Mouse (Mus musculus): ENCODE data around the gene Arhgef2.
"Not testable (repeated sequence)": the region's sequence is repeated elsewhere in the genome, so short reads cannot be mapped to it uniquely, and the experiment has no call there.

The Arhgef2 gene

GRCm38 (mm10) chr3:88605666-88606065 lies at the start of gene Arhgef2:
Gene Arhgef2, plus strand, starts transcription at chr3:88605966.
- in situ Hi-C loops (cut with MboI, MseI): loop anchor here (10.0 kb wide), 1 partner anchor 1269 kb away; no protein-coding TSS in a partner anchor

GRCm38 (mm10) chr3:88556616-88557015 lies 49.1 kb upstream of the Arhgef2 start:
- in situ Hi-C loops (cut with MboI, MseI): no loop called here

- in situ Hi-C loops (cut with MboI, MseI): no loop called here
Measured at GRCm38 (mm10) chr3:88559596-88559995, 46.2 kb upstream of the Arhgef2 start.

- in situ Hi-C loops (cut with MboI, MseI): no loop called here
Measured at GRCm38 (mm10) chr3:88561989-88562388, 43.8 kb upstream of the Arhgef2 start.

- in situ Hi-C loops (cut with MboI, MseI): no loop called here
Measured at GRCm38 (mm10) chr3:88563442-88563841, 42.3 kb upstream of the Arhgef2 start.

- in situ Hi-C loops (cut with MboI, MseI): no loop called here
Measured at GRCm38 (mm10) chr3:88563966-88564365, 41.8 kb upstream of the Arhgef2 start.

- in situ Hi-C loops (cut with MboI, MseI): no loop called here
Measured at GRCm38 (mm10) chr3:88566116-88566515, 39.6 kb upstream of the Arhgef2 start.

GRCm38 (mm10) chr3:88566536-88567061 lies 39.2 kb upstream of the Arhgef2 start:
- in situ Hi-C loops (cut with MboI, MseI): no loop called here

GRCm38 (mm10) chr3:88567892-88568291 lies 37.9 kb upstream of the Arhgef2 start:
- in situ Hi-C loops (cut with MboI, MseI): no loop called here

- in situ Hi-C loops (cut with MboI, MseI): no loop called here
Measured at GRCm38 (mm10) chr3:88568615-88569014, 37.2 kb upstream of the Arhgef2 start.

GRCm38 (mm10) chr3:88569093-88569492 lies 36.7 kb upstream of the Arhgef2 start:
- in situ Hi-C loops (cut with MboI, MseI): no loop called here

GRCm38 (mm10) chr3:88569694-88570093 lies 36.1 kb upstream of the Arhgef2 start:
- in situ Hi-C loops (cut with MboI, MseI): no loop called here

GRCm38 (mm10) chr3:88570341-88570740 lies 35.4 kb upstream of the Arhgef2 start:
- in situ Hi-C loops (cut with MboI, MseI): no loop called here

GRCm38 (mm10) chr3:88571856-88572255 lies 33.9 kb upstream of the Arhgef2 start:
- in situ Hi-C loops (cut with MboI, MseI): no loop called here

GRCm38 (mm10) chr3:88572835-88573234 lies 32.9 kb upstream of the Arhgef2 start:
- in situ Hi-C loops (cut with MboI, MseI): no loop called here

- in situ Hi-C loops (cut with MboI, MseI): no loop called here
Measured at GRCm38 (mm10) chr3:88573810-88574209, 32.0 kb upstream of the Arhgef2 start.

GRCm38 (mm10) chr3:88575540-88575939 lies 30.2 kb upstream of the Arhgef2 start, which contains the start of gene Ssr2:
Gene Ssr2, plus strand, starts transcription at chr3:88575876.
- in situ Hi-C loops (cut with MboI, MseI): no loop called here

GRCm38 (mm10) chr3:88577846-88578245 lies 27.9 kb upstream of the Arhgef2 start:
- in situ Hi-C loops (cut with MboI, MseI): not testable (repeated sequence)

GRCm38 (mm10) chr3:88578498-88579424 lies 27.0 kb upstream of the Arhgef2 start:
- in situ Hi-C loops (cut with MboI, MseI): no loop called here

GRCm38 (mm10) chr3:88579454-88580117 lies 26.2 kb upstream of the Arhgef2 start:
- in situ Hi-C loops (cut with MboI, MseI): no loop called here

- in situ Hi-C loops (cut with MboI, MseI): no loop called here
Measured at GRCm38 (mm10) chr3:88585769-88586168, 20.0 kb upstream of the Arhgef2 start.

GRCm38 (mm10) chr3:88586640-88587039 lies 19.1 kb upstream of the Arhgef2 start:
- in situ Hi-C loops (cut with MboI, MseI): no loop called here
